Mouse (Mus musculus): Measurements from ENCODE around the gene Spns1. TPM values are rescaled to one million over a fixed set of nuclear protein-coding genes. Genes with fewer than 3 reads are reported as not detected.

The Spns1 gene
- total RNA-seq, 2 experiments from 2014 or later: 8.3 to 30.7 TPM

DNA sequence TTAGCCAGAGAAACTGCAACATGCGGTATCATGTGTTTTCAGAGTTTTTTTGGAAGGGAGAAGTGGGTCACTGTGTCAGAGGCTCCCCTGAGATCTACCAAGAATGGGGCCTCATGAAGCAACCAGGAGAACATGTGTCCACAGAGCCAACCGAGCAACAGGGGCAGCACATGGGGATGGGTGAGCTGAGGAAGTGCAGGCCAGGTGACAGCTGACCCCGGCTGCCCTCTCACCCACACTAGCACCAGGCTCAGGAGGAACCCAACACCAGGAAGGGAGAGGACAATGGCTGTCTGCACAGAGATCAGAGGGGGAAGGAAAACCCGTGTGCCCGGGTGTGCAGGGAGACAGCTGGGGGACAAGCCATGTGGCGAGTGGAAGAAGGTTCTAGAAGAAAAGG, 2.7 kb downstream of the Spns1 start:
- no peak for ATAC-seq (replicated peaks; ENCODE audit: low FRiP score, low TSS enrichment, poor library complexity, severe bottlenecking)

DNA sequence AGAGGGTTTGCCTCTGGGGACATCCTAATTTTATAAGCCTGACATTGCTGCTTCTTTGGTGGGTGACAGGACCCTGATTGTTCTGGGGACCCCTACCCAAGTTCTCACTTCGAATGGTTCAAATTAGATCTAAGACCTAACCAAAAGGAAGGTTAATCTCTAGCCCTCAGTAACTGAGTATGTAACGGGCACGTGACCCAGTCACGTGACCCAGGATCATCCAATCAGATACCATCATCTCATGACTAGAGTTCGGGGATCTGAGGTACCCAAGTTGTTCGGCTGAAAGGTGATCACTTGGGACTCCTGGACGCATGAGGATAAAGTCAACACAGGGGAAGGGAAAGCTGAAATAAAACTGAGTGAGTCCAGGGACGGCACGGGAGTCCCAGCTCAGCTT, 4.2 kb downstream of the Spns1 start:
- ATAC-seq (replicated peaks; ENCODE audit: low FRiP score, low TSS enrichment, poor library complexity, severe bottlenecking): no peak

DNA sequence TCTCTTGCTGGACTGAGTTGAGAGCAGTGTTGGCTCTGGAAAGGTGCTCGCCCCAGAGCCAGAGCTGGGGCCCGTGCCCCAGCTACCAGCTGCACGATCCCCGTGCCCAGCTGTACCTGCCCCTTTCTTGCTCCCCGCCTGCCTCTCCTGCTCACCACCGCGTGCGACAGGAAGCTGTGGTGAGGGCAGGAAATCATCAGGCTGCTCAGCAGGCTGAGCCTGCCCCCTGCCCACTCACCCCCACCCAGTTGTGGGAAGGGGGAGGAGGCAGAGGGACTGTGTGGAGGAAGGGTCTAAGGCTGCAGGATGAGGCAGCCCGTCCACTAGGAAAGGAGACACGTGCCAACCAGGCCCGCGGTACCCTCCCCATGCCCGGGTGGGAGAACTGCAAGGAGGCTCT, 7.9 kb downstream of the Spns1 start, which contains the start of gene Lat:
Lat (minus strand) TSS at position 178 of the 400 bp plus-strand sequence.
- ATAC-seq (replicated peaks; ENCODE audit: low FRiP score, low TSS enrichment, poor library complexity, severe bottlenecking): peak; percentile 48

DNA sequence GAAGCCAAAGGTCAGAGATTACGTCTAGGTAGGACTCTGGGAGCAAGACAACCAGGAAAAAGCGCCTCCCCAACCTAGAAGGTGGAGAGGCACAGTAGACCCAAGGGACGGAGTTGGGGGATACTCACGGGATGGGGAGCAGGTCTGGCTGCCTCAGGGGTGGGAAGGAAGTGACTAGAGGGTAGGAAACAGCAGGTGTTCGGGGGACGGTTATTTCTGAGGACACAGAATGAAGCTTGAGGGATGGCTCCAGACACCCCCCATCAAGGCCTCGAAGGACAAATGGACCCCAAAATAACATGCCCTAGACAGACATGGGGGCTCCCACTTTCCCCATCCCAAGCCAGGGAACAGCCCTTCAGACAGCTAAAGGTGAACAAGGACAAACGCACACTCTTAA, 8.9 kb downstream of the Spns1 start:
- no peak for ATAC-seq (replicated peaks; ENCODE audit: low FRiP score, low TSS enrichment, poor library complexity, severe bottlenecking)

DNA sequence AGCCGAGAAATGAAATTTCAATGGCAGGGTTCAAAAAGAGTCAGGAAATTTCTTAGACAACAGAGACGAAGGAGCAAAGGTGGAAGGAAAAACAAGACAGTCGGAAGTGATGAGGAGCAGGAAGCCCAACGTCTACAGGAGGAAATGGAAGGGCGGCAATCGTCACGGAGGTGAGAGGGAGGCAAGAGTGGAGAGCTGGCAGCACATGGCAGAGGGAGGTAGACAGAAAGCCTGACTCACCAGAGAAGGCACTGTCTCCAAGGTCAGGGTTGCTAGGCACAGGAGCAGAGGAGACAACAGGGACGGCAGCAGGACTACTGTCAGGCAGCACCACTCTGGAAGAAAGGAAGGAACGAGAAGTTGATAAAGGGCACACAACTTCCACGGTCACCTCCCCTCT, 9.6 kb downstream of the Spns1 start:
- ATAC-seq (replicated peaks; ENCODE audit: low FRiP score, low TSS enrichment, poor library complexity, severe bottlenecking): no peak

DNA sequence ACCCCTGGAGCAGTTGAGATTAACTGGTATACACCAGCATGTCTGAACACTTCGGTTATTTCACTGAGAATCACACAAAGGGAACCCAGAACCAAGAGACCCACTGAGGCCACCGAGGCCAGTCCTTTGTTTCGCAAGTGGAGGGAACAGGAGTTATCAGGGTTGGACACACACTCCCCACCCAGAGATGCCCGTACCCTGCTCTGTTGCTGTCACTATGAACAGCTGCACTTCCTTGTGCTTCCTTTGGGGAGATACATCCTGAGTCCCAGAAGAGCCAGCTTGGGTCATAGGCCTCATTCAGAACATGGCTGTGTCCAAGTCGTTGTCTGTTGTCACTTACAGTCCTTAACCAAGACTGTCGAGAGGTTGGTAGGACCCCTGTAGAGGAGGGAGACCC, 14.2 kb downstream of the Spns1 start:
- ATAC-seq (replicated peaks; ENCODE audit: low FRiP score, low TSS enrichment, poor library complexity, severe bottlenecking): no peak

DNA sequence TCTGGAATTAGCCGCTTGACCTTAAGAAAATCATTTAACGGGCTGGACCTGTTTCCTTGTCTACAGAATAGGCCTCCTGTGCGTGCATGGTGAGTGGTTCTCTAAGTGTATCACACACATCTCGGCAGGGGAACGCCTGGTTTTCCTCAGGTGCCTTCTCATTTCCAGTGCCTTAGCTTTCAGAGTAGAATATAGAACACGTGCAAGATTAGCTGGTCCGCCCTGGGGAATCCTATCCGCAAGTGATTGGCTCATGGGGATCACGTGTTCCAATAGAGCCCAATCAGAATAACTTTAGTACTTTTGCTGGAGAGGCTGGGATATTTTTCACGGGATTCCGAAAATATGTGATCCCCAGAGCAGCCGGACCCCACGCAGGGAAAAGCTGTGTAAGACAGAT, 18.2 kb downstream of the Spns1 start:
- no peak for ATAC-seq (replicated peaks; ENCODE audit: low FRiP score, low TSS enrichment, poor library complexity, severe bottlenecking)

DNA sequence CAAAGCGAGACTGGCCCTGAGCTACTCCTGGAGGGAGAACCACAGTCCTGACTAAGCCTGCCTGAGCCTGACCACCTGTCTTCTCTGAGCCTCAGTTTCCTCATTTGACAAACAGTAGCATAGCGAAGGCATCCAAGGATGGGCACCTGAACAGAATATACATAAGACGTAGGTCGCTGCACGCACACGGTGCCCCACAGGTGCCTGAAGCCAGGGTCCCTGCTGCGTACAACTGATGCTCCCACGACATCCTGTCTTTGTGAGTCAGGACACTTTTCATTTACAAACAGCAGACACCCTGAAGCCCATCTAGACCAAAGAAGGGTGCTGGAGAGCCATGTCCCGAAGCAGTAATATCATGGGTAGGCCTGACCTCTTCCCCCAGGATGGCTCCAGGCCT, 18.8 kb downstream of the Spns1 start:
- ATAC-seq (replicated peaks; ENCODE audit: low FRiP score, low TSS enrichment, poor library complexity, severe bottlenecking): no peak

DNA sequence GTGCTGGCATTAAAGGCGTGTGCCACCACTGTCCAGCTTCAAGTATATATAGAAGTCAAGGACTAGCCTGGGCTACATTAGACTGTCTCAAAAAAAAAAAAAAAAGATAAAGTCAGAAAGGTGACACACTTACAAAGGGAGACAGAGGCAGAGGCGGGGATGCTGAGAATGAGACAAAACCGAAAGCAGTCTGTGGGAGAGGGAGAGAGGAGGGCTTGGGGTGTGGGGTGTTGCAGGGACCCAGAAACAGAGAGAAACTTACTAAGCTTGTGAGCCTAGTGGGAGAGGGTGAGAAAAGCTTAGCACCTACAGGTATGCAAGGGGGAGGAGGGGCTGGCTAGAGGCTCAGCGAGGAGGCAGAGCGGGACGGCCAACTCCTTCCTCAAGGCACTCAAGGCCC, 19.4 kb downstream of the Spns1 start:
- ATAC-seq (replicated peaks; ENCODE audit: low FRiP score, low TSS enrichment, poor library complexity, severe bottlenecking): no peak

DNA sequence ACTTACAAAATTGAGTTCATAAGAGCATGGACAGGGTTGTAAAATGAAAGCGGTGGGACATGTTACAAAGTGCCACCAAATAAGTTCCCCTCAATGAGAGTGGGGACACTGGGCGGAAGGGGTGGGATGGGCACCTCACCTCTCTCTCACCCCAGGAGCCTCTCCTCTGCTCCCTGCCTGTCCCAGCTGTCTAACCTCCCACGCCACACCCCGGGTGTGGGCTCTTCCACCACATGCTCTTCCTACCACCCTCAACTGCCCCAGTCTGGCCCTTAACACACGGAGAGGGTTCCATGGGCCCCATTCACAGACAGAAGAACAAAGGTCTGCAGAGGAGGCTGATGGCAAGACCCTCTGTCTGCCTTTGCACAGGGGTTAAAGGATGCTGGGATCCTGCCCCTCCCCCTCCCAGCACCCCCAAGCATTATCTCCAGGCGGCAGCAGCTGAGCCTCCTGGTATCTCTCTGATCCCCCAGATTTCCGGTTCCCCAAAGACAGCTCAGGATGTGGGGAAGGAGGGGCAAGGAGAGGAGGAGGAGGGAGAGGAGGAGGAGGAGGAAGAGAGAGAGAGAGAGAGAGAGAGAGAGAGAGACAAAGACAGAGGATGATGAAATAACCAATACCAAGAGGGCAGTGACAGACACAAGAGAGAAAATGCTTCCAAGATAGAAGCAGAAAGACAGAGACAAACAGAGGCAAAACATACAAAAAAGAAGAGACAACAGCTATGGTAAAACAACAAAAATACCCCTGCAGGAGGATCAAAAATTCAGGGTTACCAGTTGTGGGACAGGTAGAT, 20.3 kb downstream of the Spns1 start:
- ATAC-seq (replicated peaks; ENCODE audit: low FRiP score, low TSS enrichment, poor library complexity, severe bottlenecking): peak; percentile 61

DNA sequence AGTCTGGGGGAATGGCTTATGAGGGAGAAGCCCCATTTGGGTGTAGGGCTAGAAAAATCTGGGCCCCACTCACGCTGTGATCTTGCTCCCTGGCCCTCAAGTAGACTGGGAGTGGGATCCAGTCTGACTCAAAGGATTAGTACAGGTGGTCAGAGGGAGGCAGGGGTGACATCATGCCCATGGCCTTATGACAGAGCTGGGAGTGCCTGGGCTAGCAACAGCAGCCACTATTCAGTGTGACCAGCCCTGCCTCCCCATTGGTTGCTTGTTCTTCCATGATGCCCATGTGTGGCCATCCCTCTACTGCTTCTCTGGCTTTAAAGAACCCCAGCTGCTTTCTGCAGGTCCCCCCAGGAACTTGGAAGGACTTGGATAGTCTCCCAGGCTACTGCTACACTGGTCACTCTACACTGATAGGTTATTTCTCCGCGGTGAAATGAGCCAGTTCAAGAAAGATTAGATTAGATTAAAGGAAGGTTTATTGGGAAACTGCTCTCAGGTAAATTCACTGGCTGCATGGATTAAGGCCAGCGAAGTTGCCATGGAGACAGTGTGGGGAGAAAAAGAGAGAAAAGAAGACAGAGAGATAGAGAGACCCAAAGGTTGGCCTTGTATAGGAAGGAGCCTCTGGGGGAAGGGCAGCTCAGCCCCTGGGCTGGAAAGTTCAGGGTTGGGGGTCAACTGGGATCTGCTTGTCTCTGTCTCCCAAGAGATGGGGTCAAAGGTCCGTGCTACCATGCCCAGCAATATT, 21.2 kb downstream of the Spns1 start:
- ATAC-seq (replicated peaks; ENCODE audit: low FRiP score, low TSS enrichment, poor library complexity, severe bottlenecking): no peak

DNA sequence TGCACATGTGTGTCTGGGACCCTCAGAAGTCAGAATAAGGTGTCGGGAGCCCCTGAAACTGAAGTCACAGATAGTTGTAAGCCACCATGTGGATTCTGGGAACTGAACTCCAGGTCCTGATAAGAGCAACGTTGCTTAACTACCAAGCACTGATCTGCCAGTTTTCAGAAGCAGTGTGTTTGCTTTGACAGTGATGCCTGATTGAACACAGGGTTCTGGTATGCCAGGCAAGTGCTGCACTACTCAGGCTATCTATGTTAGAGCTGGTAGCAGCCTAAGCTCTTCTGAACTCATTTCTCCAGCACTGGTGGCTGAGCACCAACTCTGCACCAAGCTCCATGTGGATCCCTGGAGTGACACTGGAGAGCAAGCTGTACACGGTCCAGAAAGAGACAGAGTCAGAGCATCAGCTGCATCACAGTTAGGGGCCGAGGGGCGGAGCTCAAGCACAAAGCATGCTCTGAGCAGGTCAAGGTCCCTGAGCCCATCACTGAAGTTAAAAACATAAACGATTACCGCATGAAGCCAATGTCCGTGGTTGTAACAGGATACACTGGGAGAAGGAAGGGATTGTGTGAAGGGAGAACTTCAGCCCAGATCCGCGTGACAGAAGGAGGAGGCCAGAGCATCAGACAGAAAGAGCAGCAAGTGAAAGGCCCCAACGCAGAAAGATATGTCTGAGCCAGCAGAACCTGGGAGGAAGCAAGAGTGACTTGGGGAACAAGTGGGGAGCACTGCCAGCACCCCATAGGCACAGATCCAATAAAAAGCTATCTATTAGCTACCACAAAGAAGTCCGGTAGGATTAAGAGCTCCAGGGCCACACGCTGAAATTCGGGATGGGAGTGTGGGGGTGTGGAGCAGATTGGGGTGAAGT, 22.3 kb downstream of the Spns1 start:
- ATAC-seq (replicated peaks; ENCODE audit: low FRiP score, low TSS enrichment, poor library complexity, severe bottlenecking): no peak

DNA sequence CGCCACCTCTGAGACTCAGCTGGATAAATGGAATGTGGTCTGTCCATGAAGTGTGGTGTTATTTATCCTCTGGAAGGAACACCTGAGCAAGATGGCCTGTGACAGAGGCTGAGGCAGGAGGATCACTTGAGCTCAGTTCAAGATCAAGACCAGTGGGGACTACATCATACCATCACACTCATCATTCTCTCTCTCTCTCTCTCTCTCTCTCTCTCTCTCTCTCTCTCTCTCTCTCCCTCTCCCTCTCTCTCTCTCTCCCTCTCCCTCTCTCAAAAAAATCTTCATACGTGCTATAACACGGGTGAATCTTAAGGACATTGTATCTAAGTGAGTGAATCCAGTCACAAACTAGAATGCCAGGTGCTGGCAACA, 23.3 kb downstream of the Spns1 start:
- no peak for ATAC-seq (replicated peaks; ENCODE audit: low FRiP score, low TSS enrichment, poor library complexity, severe bottlenecking)

DNA sequence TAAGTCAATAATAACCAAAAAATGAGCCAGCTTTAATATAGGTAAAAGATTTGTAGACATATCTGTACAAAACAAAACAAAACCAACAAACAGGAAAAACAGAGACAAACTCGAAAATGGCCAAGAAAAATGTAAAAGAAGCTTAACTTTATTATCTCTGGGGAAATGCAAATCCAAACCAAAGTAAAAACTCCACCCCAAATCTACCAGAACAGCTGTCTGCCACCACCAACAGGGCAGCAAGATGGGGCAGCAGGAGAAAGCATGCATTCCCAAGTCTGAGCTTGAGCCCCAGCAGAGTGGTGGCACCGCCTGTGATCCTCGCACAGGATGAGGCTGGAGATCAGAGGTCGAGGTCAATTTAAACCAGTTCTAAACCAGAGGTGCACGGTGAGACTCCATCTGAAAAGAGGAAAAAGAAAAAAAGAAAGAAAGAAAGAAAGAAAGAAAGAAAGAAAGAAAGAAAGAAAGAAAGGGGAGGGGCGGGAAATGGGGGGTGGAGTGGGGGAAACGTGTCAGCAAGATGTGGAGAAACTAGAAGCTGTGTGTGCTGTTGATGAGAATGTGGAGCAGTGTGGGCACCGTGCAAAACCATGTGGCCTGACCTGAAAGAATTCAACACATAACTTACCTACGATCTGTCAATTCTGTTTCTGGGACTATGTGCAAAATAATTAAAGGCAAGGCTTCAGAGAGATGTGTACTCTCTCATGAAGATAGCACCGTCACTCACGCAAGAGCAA, 23.8 kb downstream of the Spns1 start:
- no peak for ATAC-seq (replicated peaks; ENCODE audit: low FRiP score, low TSS enrichment, poor library complexity, severe bottlenecking)

DNA sequence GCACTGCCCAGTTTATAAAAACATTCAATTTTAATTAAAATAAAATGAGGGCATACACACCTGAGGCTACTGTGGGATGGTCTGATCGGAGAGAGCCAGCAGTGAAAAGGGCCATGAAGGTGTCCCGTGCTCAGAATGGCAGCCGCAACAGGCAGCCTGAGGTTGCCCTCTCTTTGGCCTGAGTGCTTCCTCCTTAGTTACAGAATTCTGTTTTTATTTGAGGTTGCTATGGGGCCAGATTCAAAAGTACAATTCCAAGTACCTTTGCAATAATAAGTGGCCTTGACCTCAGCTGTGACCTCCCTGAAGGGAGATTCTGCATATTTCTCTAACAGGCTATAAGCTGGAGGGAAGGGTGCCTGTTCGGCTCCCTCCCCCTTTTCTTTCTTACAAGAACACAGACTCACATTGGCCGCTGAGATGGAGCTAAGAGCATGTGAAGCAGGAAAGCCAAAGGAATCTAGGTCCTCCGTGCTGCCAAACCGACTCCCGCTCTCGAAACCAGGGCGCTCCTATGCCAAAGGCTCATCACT, 25.8 kb downstream of the Spns1 start:
- ATAC-seq (replicated peaks; ENCODE audit: low FRiP score, low TSS enrichment, poor library complexity, severe bottlenecking): no peak

DNA sequence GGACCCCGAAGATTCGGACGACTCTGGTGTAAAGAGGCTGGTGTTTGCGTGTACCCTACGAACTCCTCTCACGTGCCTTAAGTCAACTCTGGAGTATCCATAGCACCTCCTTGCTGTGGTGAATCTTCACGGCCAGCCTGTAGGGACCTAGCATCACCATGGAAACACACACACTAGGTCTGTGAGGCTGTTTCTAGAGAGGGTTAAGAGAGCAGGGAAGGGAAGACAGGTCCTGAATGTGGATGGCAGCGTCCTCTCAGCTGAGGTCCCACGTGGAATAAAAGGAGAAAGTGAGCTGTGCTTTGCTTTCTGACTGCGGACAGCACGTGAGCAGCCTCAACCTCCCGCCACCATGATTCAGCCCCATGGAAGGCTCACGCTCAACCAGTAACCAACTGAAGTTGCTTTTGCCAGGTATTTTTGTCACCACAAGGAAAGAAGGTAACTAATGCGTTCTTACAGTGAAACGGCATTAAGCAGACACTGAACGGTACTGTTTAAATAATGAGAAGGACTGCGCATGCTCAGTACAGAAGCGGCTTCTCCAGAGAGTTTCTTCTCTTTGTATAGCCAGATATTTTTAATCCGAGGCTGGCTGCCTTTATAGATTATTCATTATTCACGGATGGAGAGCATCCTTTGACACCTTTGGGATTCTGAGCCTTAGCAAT, 26.4 kb downstream of the Spns1 start:
- no peak for ATAC-seq (replicated peaks; ENCODE audit: low FRiP score, low TSS enrichment, poor library complexity, severe bottlenecking)

DNA sequence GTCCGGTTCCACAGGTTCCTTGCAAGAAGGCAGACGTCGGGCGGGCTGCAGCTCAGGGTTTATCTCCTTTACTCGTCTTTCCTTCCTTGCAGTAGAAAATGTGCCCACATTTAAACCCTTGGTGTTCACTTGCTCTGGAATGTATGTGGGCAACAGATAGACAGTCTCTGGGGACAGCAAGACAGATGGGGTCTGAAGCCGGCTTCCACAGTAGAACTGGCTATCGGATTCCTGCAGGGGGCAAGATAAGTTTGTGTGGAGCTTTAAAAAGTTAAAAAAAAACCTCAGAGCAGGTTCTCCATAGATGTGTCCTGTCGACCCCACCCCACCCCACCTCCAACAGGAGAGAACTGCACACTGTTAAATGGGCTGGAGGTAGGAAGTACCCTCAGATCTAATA, 29.0 kb downstream of the Spns1 start:
- ATAC-seq (replicated peaks; ENCODE audit: low FRiP score, low TSS enrichment, poor library complexity, severe bottlenecking): peak; percentile 89

DNA sequence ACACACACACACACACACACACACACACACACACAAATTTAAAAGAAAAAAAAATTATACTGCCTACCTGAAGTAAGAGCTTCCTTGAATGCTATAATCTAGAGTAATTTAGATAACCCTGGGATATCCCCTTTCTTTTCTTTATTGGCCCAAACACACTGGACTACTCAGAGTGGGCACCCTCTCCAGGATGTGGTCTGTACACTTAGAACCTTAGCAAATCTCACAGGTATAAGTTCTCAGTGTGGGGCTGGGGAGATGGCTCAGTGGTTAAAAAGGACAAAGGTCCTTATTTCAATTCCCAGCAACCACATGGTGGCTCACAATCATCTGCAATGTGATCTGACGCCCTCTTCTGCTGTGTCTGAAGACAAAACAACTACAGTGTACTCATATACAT, 30.2 kb downstream of the Spns1 start:
- ATAC-seq (replicated peaks; ENCODE audit: low FRiP score, low TSS enrichment, poor library complexity, severe bottlenecking): no peak

DNA sequence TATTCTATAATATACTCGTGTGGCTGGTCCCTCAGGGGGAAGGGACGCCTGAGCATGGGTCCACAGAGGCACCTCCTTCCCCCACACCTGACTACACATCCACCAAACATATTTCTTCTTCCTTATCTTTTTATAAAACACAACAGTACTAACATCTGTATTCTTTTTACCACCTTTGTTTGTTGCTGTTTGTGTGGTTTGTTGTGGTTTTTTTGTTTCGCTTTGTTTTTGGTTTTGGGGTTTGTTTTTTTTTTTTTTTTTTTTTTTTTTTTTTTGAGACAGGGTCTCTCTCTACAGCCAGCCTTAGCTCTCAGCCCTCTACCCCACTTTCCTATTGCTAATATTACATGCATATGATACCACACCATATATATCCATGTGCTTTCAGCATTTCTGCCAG, 31.3 kb downstream of the Spns1 start:
- ATAC-seq (replicated peaks; ENCODE audit: low FRiP score, low TSS enrichment, poor library complexity, severe bottlenecking): no peak
